Mouse (Mus musculus) embryonic facial prominence, embryonic 15.5 days (tissue): ENCODE results near the gene Wars2. TPM values are rescaled to one million over a fixed set of nuclear protein-coding genes. Genes with fewer than 3 reads are reported as not detected.

Source experiments
- ATAC-seq: fragments of 200-750 bp; cut with Nextera tagmentation; 2 replicates; pipeline ENCODE4 v1.8.0; 2017; ENCODE audit warnings: low read depth, moderate TSS enrichment; ENCODE audit not compliant: insufficient number of reproducible peaks, low FRiP score, low TSS enrichment
- H3K27ac ChIP-seq: fragments of 300-500 bp; sonication (generic); replicated peaks from 2 replicates; pipeline ENCODE4 v1.5.1; 2015; ENCODE audit warnings: mild to moderate bottlenecking, inconsistent platforms
- H3K27me3 ChIP-seq: fragments of 300-500 bp; sonication (generic); 2 replicates; pipeline ENCODE4 v1.6.1; 2015; ENCODE audit warnings: inconsistent platforms
- H3K36me3 ChIP-seq: fragments of 300-500 bp; sonication (generic); 2 replicates; pipeline ENCODE4 v1.6.1; 2015; ENCODE audit warnings: mild to moderate bottlenecking, inconsistent platforms
- H3K4me1 ChIP-seq: fragments of 300-500 bp; sonication (generic); 2 replicates; pipeline ENCODE4 v1.6.1; 2015; ENCODE audit warnings: inconsistent platforms
- H3K4me2 ChIP-seq: fragments of 300-500 bp; sonication (generic); replicated peaks from 2 replicates; pipeline ENCODE4 v1.6.1; 2015; ENCODE audit warnings: mild to moderate bottlenecking, inconsistent platforms
- H3K4me3 ChIP-seq: fragments of 300-500 bp; sonication (generic); replicated peaks from 2 replicates; pipeline ENCODE4 v1.5.1; 2015; ENCODE audit warnings: mild to moderate bottlenecking, inconsistent platforms
- H3K9ac ChIP-seq: fragments of 300-500 bp; sonication (generic); 2 replicates; pipeline ENCODE4 v1.6.1; 2015; ENCODE audit warnings: inconsistent platforms
- H3K9me3 ChIP-seq: fragments of 300-500 bp; sonication (generic); replicated peaks from 2 replicates; pipeline ENCODE4 v1.6.1; 2016; ENCODE audit warnings: inconsistent platforms
- WGBS: fragments of 180-500 bp; shearing (Covaris S2); methylation state at CpG from one replicate; pipeline ENCODE4 v1.1.7; 2015; 5-methylcytosine and 5-hydroxymethylcytosine counted together
- polyA plus RNA-seq: library from polyadenylated mRNA; unstranded; fragments of >200 nt; fragmentation: Nextera tagmentation; extraction: Ambion mirVana; gene quantifications from 2 replicates; pipeline ENCODE4 v1.2.1, GENCODE M21; 2015

Gene Wars2
- polyA plus RNA-seq, 1 experiment from 2014 or later, result 11.7 TPM

DNA sequence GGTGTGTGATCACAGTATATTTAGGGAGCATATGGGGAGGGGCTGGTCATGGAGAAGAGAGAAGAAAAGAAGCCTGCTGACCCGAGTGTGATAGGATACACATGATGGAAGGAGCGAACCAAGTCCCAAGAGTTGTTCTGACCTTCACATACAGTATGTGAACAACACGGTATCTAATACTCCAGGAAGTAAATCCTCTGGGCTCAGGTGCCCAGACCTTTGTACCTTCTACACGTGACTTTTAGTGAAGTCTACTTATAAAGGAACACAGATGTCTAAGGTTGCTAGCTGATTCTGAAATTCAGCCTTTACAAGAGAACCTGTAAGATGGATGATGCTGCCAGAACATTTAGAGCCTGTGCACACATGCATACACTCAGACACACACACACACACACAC is 15.4 kb downstream of the Wars2 start:
- H3K4me1 ChIP-seq, result no peaks in the 10 kb centered on the region
- H3K36me3 ChIP-seq, result no peaks in the 10 kb centered on the region
- no peak for ATAC-seq
- no peak overlapping the region for H3K27ac ChIP-seq
- no peak overlapping the region for H3K4me2 ChIP-seq
- whole genome bisulfite sequencing, result 84% methylated on average over 4 of the region's 4 CpGs
- no peaks in the 10 kb centered on the region for H3K9me3 ChIP-seq
- H3K9ac ChIP-seq, result no peak overlapping the region
- no peaks in the 10 kb centered on the region for H3K27me3 ChIP-seq
- H3K4me3 ChIP-seq, result no peak overlapping the region

DNA sequence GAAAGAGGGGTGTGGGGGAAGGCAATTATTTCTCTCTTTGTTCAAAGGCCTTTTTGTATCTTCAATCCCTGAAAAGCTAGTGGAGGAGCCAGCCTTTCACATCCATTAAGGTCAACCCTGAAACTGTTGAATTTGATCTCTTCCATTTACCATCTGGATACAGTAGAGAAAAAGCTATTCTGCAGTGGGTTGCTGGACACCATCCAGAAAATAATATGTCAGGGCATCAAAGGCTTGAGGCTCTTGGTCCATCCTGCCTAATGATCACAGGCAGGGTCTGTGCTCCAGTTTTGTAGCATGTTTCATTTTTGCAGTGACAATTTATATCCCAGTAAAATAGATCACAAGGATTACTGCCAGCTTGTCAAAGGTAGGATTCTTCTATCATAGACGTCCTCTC is 16.1 kb downstream of the Wars2 start:
- Histone ChIP-seq H3K4me2 (no peak overlapping the region), H3K4me3 (no peak overlapping the region), H3K36me3 (no peaks in the 10 kb centered on the region), H3K9me3 (no peaks in the 10 kb centered on the region), H3K9ac (no peak overlapping the region), H3K4me1 (no peaks in the 10 kb centered on the region), H3K27ac (no peak overlapping the region), H3K27me3 (no peaks in the 10 kb centered on the region)
- 48% methylated on average over 1 of the region's 1 CpGs for WGBS
- no peak for ATAC-seq

DNA sequence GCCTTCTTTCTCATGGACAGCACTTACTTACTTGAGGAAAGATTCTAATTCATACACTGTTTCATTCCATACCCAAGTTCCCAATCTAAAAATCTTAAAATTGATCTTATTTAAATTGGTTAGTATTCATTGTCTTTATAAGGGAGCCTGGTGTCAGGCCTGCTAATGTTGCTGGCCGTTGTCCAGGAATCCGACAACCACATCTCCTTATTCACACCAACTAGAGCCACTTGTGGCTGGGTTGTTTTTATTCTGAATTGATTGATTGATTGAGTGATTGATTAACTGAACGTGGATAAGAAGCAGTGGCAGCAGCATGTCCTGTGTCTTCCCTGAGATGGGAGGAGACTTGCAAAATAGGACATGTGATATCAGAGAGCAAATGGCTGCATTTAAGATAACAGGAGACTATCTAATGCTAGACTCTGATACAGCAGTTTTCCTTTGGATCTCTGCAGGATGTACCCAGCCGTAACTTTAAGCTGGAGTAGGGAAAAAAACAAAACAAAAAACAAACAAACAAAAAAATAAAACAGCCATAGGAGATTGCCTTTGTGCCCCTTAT is 16.7 kb downstream of the Wars2 start:
- Histone ChIP-seq H3K9ac (no peak overlapping the region), H3K9me3 (no peaks in the 10 kb centered on the region), H3K36me3 (no peaks in the 10 kb centered on the region), H3K27ac (no peak overlapping the region), H3K4me1 (no peaks in the 10 kb centered on the region), H3K4me2 (no peak overlapping the region), H3K4me3 (no peak overlapping the region), H3K27me3 (no peaks in the 10 kb centered on the region)
- WGBS, result 68% methylated on average over 4 of the region's 4 CpGs
- no peak for ATAC-seq

DNA sequence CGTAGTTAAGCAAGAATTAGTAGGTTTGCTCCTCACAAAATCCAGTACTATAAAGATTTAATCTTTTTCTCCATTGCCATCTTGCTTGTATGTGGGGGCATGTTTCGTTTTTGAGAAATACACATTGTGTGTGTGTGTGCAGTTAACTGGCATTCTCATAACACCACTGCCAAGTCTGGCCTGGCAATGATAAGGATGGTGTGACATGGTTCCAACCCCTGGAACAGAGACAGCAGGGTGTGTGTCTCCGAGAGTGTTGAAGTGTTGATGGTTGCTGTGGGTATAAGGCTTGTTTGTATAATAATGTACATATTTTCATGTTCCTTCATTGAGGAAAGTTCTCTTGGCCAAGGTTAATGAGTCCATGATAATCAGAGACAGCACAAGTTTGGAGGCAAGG is 19.1 kb downstream of the Wars2 start:
- no peaks in the 10 kb centered on the region for H3K9me3 ChIP-seq
- no peak overlapping the region for H3K9ac ChIP-seq
- ATAC-seq, result no peak
- H3K4me3 ChIP-seq, result no peak overlapping the region
- H3K4me2 ChIP-seq, result no peak overlapping the region
- peaks cover 3% of the 10 kb centered on the region; the same call in 1 of the 2 replicates for H3K4me1 ChIP-seq
- WGBS, result 94% methylated on average over 3 of the region's 3 CpGs
- no peak overlapping the region for H3K27ac ChIP-seq
- no peaks in the 10 kb centered on the region for H3K36me3 ChIP-seq
- H3K27me3 ChIP-seq, result no peaks in the 10 kb centered on the region

DNA sequence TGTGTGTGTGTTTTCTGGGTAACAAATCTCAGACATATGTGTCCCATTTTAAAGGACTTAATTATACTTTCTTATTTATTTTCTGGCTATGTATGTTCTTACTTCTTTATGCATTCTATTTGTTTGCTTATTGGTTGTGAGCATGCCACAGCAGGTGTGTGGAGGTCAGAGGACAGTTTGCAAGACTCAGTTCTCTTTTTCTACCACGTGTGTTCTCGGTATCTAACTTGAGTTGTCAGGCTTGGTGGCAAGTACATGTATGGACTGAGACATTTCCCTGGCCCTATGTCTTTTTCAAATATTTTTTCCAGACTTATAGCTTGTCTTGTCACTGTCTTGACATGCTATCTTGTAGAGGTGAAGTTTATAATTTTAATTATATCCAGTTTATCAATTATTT is 21.3 kb downstream of the Wars2 start:
- no peaks in the 10 kb centered on the region for H3K9me3 ChIP-seq
- H3K4me2 ChIP-seq, result no peak overlapping the region
- WGBS, result 74% methylated on average over 2 of the region's 2 CpGs
- H3K27ac ChIP-seq, result no peak overlapping the region
- ATAC-seq, result no peak
- no peaks in the 10 kb centered on the region for H3K27me3 ChIP-seq
- no peak overlapping the region for H3K4me3 ChIP-seq
- no peaks in the 10 kb centered on the region for H3K36me3 ChIP-seq
- no peak overlapping the region for H3K9ac ChIP-seq
- H3K4me1 ChIP-seq, result peaks cover 3% of the 10 kb centered on the region; the same call in 1 of the 2 replicates

DNA sequence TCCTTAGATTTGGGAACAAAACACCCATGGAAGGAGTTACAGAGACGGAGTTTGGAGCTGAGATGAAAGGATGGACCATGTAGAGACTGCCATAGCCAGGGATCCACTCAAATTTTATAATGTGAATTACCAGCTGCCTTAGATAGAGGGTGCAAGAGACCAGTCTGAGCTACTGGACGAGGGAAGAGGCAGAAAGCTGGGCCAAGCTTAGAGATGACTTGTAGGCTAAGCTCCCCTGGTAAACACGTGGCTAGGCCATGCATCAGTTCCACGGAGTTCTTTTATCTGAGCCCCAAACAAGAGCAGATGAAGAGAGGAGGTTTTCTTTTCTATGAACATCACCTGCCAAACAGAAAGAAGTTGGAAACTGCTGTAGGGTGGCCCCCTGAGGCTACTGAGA is 26.9 kb downstream of the Wars2 start:
- Histone ChIP-seq H3K27ac (no peak overlapping the region), H3K4me1 (peaks cover 3% of the 10 kb centered on the region; the same call in 1 of the 2 replicates), H3K4me3 (no peak overlapping the region), H3K27me3 (no peaks in the 10 kb centered on the region), H3K9me3 (no peaks in the 10 kb centered on the region), H3K36me3 (no peaks in the 10 kb centered on the region), H3K4me2 (no peak overlapping the region), H3K9ac (no peak overlapping the region)
- 59% methylated on average over 4 of the region's 4 CpGs for WGBS
- no peak for ATAC-seq

DNA sequence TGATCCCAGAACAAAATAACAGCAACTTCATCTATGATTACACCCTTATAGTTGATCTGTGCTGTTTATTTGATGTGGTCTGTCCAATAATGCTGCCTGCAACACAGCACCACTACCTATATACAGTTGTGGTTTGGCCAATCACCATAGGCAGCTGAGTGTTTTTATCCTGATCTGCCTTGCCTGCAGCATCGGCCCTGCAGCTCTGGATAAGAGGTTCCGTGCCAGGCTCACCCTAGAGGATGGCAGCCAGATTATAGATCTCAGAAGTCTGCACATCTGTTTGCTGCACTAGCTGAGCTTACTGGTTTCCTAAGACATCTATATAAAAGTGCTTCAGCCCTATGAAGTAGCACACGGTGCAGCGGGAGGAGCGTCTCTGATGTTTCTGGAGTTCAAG is 32.3 kb downstream of the Wars2 start:
- peaks cover 5% of the 10 kb centered on the region; the same call in 1 of the 2 replicates for H3K4me1 ChIP-seq
- H3K4me2 ChIP-seq, result no peak overlapping the region
- ATAC-seq, result no peak
- WGBS, result 55% methylated on average over 5 of the region's 5 CpGs
- H3K27ac ChIP-seq, result no peak overlapping the region
- H3K9ac ChIP-seq, result no peak overlapping the region
- H3K27me3 ChIP-seq, result no peaks in the 10 kb centered on the region
- H3K36me3 ChIP-seq, result no peaks in the 10 kb centered on the region
- H3K4me3 ChIP-seq, result no peak overlapping the region
- H3K9me3 ChIP-seq, result no peaks in the 10 kb centered on the region

DNA sequence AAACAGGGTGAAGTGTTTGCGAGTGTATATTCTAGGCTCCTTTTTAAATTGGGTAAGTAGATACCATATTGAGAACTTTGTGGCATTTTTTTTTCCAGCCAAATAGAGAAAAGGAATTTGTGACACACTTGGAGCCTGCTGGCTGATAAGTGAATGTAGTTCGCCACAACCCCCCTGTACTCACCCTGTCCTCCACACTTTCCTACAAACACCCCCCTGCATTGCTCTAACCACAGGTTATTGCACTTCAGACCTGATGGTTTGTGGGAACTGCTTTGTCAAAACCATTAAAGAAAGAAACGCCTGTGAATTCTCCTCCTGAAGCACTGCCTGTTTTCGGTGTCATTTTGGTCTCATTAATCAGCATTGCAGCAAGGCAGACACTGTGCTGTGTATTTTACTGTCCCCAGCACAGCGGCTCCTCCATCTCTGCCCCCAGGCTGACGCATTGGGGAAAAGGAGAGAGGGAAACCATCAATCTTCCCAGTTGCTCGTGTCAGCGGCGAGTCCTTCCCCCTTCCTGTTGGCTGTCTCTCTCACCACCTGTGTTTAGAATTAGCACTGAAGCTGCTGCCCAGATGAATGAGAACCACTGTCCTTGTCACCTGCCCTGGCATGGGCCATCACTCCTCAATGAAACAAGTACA is 33.9 kb downstream of the Wars2 start:
- no peak overlapping the region for H3K9ac ChIP-seq
- no peak for ATAC-seq
- WGBS, result 46% methylated on average over 9 of the region's 9 CpGs
- no peak overlapping the region for H3K27ac ChIP-seq
- H3K4me2 ChIP-seq, result no peak overlapping the region
- no peaks in the 10 kb centered on the region for H3K9me3 ChIP-seq
- H3K36me3 ChIP-seq, result no peaks in the 10 kb centered on the region
- no peaks in the 10 kb centered on the region for H3K27me3 ChIP-seq
- peaks cover 5% of the 10 kb centered on the region; the same call in 1 of the 2 replicates for H3K4me1 ChIP-seq
- H3K4me3 ChIP-seq, result no peak overlapping the region

DNA sequence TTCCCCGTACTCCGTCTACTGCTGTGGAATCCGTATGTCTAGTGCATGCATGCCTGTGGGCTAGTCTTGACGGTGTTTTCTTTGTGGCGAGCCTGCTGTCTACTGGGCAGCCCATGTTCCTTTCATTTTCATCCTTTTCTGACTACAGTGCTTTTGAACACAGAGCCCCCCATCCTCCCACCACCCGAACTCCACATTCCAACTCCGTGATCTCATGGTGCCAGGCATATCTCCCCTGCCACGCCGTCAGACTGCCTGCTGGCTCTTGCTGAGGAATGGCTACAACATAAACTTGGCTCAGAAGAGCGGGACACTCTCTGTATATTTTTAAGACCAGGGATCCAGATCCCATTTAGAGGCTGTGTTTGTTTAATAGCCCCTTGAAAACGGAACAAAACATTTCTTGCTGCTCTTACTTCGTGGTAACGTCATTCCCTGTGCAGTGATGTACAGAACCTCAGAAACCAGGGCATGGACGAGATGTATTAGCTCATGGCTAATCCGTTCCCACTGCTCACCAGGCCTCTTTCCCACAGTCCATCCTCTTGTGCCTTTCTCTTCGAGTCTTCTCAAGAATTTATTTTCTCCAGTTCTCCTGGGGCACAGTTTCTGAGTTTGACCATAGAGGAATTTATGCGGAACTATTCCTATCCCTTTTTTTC is 42.6 kb downstream of the Wars2 start:
- no peaks in the 10 kb centered on the region for H3K36me3 ChIP-seq
- 56% methylated on average over 17 of the region's 17 CpGs for WGBS
- ATAC-seq, result no peak
- 0 out of 2 replicates have a peak, but pooled peaks cover 8% of the 10 kb centered on the region for H3K4me1 ChIP-seq
- no peak overlapping the region for H3K9ac ChIP-seq
- no peak overlapping the region for H3K4me3 ChIP-seq
- peak overlapping the region; percentile 74; the same call in 1 of the 2 replicates for H3K27ac ChIP-seq
- no peaks in the 10 kb centered on the region for H3K9me3 ChIP-seq
- H3K4me2 ChIP-seq, result no peak overlapping the region
- H3K27me3 ChIP-seq, result no peaks in the 10 kb centered on the region

DNA sequence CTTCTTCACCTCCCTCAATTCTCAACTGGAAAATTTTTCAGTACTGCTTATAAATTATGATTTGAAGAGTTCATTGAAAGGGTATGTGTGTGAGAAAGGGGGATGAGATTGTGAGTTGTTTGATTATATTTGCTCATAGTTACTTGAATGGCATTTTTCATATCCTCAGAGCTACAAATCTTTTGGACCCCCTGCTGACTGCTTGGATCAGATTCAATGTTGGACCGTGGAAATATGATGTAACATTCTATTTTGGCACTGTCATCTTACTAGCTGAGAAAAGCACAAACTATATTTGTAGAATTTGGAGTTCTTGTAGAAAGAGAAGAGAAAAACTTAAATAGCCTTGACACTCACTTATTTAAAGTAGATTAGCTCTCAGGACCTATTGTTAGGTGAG is 43.5 kb downstream of the Wars2 start:
- 0 out of 2 replicates have a peak, but pooled peaks cover 8% of the 10 kb centered on the region for H3K4me1 ChIP-seq
- H3K9me3 ChIP-seq, result no peaks in the 10 kb centered on the region
- H3K27ac ChIP-seq, result no peak overlapping the region
- H3K9ac ChIP-seq, result no peak overlapping the region
- no peak for ATAC-seq
- WGBS, result 28% methylated on average over 1 of the region's 1 CpGs
- no peaks in the 10 kb centered on the region for H3K36me3 ChIP-seq
- no peak overlapping the region for H3K4me3 ChIP-seq
- no peak overlapping the region for H3K4me2 ChIP-seq
- no peaks in the 10 kb centered on the region for H3K27me3 ChIP-seq

DNA sequence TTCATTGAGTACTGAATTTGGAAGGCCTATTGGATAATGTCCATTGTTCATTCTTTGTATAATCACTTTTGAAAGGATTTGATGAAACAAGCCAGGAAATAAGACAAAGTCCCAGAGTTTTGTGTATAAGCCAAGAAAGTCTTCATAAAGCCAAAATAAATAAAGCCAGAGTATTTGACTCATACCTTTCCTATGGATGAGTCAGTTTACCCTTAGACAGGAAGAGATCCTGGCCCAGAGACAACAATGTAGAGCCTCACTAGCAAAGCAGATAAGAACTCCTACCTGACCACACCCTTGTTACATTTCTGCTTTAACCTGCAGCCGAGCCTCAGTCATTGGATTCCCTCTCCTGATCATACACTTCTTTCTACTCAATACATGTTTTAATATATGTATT is 47.2 kb downstream of the Wars2 start:
- 70% methylated on average over 1 of the region's 1 CpGs for WGBS
- Histone ChIP-seq H3K9ac (no peak overlapping the region), H3K4me2 (no peak overlapping the region), H3K4me1 (peaks cover 11% of the 10 kb centered on the region; the same call in 1 of the 2 replicates), H3K36me3 (0 out of 2 replicates have a peak, but pooled peaks cover 4% of the 10 kb centered on the region), H3K27me3 (no peaks in the 10 kb centered on the region), H3K4me3 (no peak overlapping the region), H3K27ac (no peak overlapping the region), H3K9me3 (no peaks in the 10 kb centered on the region)
- ATAC-seq, result no peak
